Mouse (Mus musculus) limb, embryonic 10.5 days (tissue): Measurements from ENCODE around the gene Samd10. TPM values are rescaled to one million over a fixed set of nuclear protein-coding genes. Genes with fewer than 3 reads are reported as not detected.

Experiments
- DNase-seq: peaks from one replicate; pipeline ENCODE4 v3.0.0-alpha.2; 2017; ENCODE audit warnings: low spot score
- H3K27ac ChIP-seq: fragments of 300-500 bp; sonication (generic); 2 replicates; pipeline ENCODE4 v1.5.1; 2016; ENCODE audit warnings: mild to moderate bottlenecking
- H3K27me3 ChIP-seq: fragments of 300-500 bp; sonication (generic); 2 replicates; pipeline ENCODE4 v1.6.1; 2016; ENCODE audit warnings: low read depth, mild to moderate bottlenecking; ENCODE audit not compliant: poor library complexity, severe bottlenecking
- H3K36me3 ChIP-seq: fragments of 300-500 bp; sonication (generic); 2 replicates; pipeline ENCODE4 v1.6.1; 2016; ENCODE audit warnings: mild to moderate bottlenecking, moderate library complexity
- H3K4me1 ChIP-seq: fragments of 300-500 bp; sonication (generic); 2 replicates; pipeline ENCODE4 v1.6.1; 2016
- H3K4me3 ChIP-seq: fragments of 300-500 bp; sonication (generic); 2 replicates; pipeline ENCODE4 v1.5.1; 2016; ENCODE audit warnings: mild to moderate bottlenecking, moderate library complexity
- H3K9me3 ChIP-seq: fragments of 300-500 bp; sonication (generic); replicated peaks from 2 replicates; pipeline ENCODE4 v1.6.1; 2016; ENCODE audit warnings: mild to moderate bottlenecking
- WGBS: fragments of 180-500 bp; shearing (Covaris S2); methylation state at CpG from one replicate; pipeline ENCODE4 v1.1.7; 2016; 5-methylcytosine and 5-hydroxymethylcytosine counted together
- polyA plus RNA-seq: library from polyadenylated mRNA; unstranded; fragments of >200 nt; fragmentation: Nextera tagmentation; extraction: Ambion mirVana; gene quantifications from 2 replicates; pipeline ENCODE4 v1.2.1, GENCODE M21; 2016

Gene Samd10
- polyA plus RNA-seq: 12.0 and 17.2 TPM in 2 replicates

DNA sequence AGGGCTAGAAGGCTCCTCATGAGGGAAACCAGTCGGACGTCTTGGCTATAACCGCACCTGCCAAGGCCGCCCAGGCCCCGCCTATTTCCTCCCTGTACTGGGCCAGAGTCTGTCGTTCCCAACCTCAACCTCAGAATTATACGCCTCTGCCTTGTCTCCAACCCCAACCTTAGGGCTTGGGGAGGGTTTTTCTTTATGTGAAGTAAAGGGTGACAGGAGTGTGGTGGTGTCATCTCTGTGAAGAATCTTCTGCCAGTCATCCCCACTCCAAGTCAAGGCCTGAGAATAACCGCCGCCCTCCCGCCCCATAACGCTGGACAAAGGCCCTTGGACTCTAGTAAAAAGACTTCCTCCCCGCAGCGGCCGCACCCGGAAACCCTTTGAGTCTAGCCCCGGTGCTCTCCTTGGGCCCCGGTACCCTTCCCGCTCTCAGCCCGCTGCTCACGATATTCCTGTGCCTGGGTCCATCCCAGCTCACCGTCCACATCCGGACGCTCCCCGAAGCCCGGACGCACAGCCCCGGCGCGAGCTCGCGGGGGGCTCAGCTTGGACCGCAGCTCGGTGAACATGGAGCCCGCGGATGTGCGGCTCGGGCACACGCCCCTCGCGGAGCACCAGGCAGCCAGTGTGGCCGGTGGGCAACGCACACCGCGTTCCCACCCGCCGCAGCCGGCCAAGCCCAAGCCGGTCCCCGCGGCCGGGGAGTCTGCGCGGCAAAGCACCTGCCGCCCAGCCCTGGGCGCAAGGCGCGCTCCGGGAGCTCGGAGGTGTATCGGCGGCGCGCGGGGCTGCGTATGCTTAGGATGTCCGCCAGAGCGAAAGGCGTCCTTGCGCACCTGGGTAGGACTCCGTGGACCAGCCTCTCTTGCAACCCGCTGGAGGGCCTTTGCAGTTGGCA, at the start of gene Samd10:
Gene Samd10, minus strand, starts transcription at position 759 of the 898 bp plus-strand sequence.
- H3K27me3 ChIP-seq: peaks cover 42% of the 10 kb centered on the region
- H3K36me3 ChIP-seq: no peaks in the 10 kb centered on the region
- H3K9me3 ChIP-seq: no peaks in the 10 kb centered on the region
- peaks cover 29% of the 10 kb centered on the region for H3K4me1 ChIP-seq
- WGBS: 3% methylated on average over 71 of the region's 71 CpGs
- peak within 1 kb of the TSS; percentile 96 for H3K4me3 ChIP-seq
- DNase-seq: peak; percentile 77
- H3K27ac ChIP-seq: peak within 1 kb of the TSS; percentile 82

DNA sequence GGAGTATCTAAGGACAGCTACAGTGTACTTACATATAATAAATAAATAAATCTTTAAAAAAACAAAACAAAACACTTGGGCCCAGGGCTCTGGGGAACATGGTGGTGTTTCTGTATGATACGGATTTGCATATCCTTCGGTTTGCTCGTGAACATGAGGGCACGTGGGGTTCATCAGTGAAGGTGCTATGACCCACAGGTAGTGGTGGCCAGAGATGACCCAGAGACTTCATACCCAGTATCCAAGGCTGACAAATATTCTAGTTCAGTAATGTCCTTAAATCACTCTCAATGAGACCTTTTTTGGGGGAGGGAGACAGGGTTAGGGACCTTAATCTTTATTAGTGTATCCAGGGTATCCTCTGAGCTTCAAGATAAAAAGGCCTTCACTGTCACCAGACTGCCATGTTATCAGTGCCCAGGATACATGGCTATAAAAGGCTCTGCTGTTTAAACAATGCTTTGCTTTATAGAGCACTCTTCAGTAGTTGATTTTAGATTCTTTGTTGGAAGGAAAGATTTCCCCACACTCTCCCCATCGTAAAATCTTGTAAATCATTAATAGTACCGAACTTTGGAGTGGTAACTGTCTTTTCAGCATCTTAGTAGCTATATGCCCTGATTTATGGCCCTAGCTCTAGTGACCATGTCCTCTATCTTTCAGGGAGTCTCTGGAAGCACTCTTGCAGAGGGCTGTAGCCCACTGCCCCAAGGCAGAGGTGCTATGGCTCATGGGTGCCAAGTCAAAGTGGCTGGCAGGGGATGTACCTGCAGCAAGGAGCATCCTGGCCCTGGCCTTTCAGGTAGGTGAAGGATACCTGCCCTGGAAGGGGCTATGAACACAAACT, 47.8 kb upstream of the Samd10 start:
- Histone ChIP-seq H3K4me1 (peaks cover 13% of the 10 kb centered on the region), H3K4me3 (no peak overlapping the region), H3K27ac (no peak overlapping the region), H3K27me3 (no peaks in the 10 kb centered on the region), H3K9me3 (no peaks in the 10 kb centered on the region), H3K36me3 (peaks cover 95% of the 10 kb centered on the region)
- no peak for DNase-seq
- WGBS: 87% methylated on average over 6 of the region's 6 CpGs

DNA sequence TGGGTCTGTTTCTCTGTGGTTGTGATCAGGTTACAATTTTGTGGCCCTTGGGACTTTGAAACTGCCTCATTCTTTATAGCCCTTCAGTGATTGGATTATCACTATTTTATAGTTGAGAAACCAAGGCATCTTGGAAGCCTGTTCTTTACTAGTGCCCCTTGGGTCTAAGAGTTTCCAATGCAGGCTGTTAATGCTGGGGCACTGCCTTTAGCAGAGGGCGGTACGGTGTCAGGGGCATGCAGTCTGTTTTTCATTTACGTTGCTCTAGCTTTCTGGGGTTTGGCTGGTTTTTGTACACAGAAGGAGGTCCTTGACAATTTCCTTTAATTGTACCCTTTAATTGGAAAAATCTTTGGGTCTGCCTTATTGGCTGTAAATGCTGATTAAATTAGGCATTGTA, 46.7 kb upstream of the Samd10 start:
- 54% methylated on average over 3 of the region's 3 CpGs for WGBS
- no peak overlapping the region for H3K4me3 ChIP-seq
- H3K4me1 ChIP-seq: peaks cover 13% of the 10 kb centered on the region
- H3K27ac ChIP-seq: peak overlapping the region; percentile 71
- H3K9me3 ChIP-seq: no peaks in the 10 kb centered on the region
- DNase-seq: no peak
- H3K36me3 ChIP-seq: peaks cover 96% of the 10 kb centered on the region
- H3K27me3 ChIP-seq: no peaks in the 10 kb centered on the region

DNA sequence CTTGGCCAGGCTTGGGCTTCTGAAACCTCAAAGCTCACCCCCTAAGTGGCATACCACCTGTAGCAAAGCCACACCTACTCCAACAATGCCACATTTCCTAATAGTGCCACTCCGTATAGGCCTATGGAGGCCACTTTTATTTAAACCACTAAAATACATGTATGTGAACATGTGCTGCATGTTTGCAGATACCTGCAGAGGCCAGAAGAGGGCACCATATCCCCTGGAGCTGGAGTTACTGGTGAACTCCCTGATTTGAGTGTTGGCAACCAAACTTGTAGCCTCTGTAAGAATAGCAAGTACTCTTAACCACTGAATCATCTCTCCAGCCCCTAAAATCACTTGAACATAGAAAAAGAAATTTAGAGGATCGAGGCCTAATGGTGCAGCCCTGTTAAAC, 45.3 kb upstream of the Samd10 start:
- Histone ChIP-seq H3K4me1 (peaks cover 13% of the 10 kb centered on the region), H3K36me3 (peaks cover 96% of the 10 kb centered on the region), H3K27me3 (no peaks in the 10 kb centered on the region), H3K4me3 (no peak overlapping the region), H3K27ac (peak overlapping the region; percentile 71; the same call in 1 of the 2 replicates), H3K9me3 (no peaks in the 10 kb centered on the region)
- 92% methylated on average over 2 of the region's 2 CpGs for WGBS
- DNase-seq: peak; percentile 52

DNA sequence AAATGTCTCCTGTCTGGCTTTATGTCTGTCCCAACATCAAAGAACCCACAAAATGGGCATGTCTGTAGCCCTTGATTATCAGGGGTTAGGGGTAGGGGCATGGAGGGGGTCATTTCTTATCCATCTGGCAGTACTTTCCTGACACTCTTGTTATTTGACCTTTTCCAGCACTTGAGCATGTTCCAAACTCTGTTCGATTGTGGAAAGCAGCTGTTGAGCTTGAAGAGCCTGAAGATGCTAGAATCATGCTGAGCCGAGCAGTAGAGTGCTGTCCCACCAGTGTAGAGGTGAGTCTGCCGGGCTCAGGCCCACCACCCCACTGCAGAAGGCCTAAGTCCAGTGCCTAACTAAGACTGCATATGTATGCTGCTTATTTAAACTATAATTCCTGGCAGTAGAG, 36.9 kb upstream of the Samd10 start:
- peaks cover 93% of the 10 kb centered on the region for H3K36me3 ChIP-seq
- DNase-seq: no peak
- no peaks in the 10 kb centered on the region for H3K4me1 ChIP-seq
- no peak overlapping the region for H3K4me3 ChIP-seq
- H3K27me3 ChIP-seq: no peaks in the 10 kb centered on the region
- H3K9me3 ChIP-seq: no peaks in the 10 kb centered on the region
- WGBS: 92% methylated on average over 3 of the region's 3 CpGs
- no peak overlapping the region for H3K27ac ChIP-seq

DNA sequence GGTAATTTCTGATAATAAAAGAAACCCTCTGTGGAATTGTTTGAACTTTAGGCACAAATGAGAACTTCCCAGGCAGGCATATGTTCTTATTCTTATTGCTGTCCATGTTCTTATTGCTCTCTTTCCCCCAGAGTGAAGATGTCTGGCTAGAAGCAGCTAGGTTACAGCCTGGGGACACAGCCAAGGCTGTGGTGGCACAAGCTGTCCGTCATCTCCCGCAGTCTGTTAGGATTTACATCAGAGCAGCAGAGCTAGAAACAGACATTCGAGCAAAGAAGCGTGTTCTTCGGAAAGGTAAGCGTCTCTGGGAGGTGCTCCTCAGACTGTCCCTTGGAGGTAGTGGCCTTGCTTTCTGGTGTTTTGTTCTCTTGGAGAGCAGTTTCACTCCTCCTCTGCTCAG, 33.6 kb upstream of the Samd10 start:
- Histone ChIP-seq H3K4me3 (no peak overlapping the region), H3K27me3 (no peaks in the 10 kb centered on the region), H3K27ac (no peak overlapping the region), H3K9me3 (no peaks in the 10 kb centered on the region), H3K36me3 (peaks cover 89% of the 10 kb centered on the region), H3K4me1 (no peaks in the 10 kb centered on the region)
- 96% methylated on average over 6 of the region's 6 CpGs for WGBS
- DNase-seq: no peak

DNA sequence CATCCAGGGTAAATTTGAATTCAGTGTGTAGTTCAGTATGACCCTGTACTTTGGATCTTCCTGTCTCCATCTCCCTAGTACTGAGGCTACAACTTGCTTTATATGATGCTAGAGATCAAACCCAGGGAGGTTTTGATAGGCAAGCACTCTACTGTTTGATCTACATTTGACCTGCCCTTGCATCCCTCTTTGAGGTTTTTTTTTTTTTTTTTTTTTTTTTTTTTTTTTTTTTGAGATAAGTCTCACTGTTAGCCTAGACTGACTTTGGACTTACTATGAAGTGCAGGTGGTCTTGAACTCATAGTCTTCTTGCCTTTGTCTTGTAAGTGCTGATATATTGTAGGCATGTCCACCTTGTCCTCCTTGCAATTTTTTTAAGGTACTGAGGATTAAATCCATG, 29.5 kb upstream of the Samd10 start:
- Histone ChIP-seq H3K4me1 (no peaks in the 10 kb centered on the region), H3K27ac (no peak overlapping the region), H3K4me3 (no peak overlapping the region), H3K9me3 (no peaks in the 10 kb centered on the region), H3K36me3 (peaks cover 81% of the 10 kb centered on the region), H3K27me3 (no peaks in the 10 kb centered on the region)
- DNase-seq: no peak

DNA sequence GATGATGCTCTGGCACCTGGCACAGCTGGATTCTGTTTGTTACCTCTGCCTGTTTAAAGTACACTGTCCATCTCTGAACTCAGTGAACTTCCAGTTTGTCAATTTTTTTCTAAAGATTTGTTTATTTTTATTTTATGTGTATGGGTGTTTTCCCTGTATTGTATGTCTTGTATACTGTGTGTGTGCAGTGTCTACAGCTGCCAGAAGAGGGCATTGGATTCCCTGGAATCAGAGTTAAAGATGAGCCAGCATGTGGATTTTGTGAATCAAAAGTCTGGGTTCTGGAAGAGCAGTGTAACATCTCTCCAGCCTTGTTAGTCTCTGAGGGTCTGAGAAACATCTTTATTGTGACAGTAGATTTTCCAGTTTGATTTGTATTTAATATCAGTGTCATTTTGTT, 24.4 kb upstream of the Samd10 start:
- no peak for DNase-seq
- no peak overlapping the region for H3K27ac ChIP-seq
- no peak overlapping the region for H3K4me3 ChIP-seq
- no peaks in the 10 kb centered on the region for H3K27me3 ChIP-seq
- H3K9me3 ChIP-seq: no peaks in the 10 kb centered on the region
- H3K4me1 ChIP-seq: no peaks in the 10 kb centered on the region
- H3K36me3 ChIP-seq: peaks cover 84% of the 10 kb centered on the region

DNA sequence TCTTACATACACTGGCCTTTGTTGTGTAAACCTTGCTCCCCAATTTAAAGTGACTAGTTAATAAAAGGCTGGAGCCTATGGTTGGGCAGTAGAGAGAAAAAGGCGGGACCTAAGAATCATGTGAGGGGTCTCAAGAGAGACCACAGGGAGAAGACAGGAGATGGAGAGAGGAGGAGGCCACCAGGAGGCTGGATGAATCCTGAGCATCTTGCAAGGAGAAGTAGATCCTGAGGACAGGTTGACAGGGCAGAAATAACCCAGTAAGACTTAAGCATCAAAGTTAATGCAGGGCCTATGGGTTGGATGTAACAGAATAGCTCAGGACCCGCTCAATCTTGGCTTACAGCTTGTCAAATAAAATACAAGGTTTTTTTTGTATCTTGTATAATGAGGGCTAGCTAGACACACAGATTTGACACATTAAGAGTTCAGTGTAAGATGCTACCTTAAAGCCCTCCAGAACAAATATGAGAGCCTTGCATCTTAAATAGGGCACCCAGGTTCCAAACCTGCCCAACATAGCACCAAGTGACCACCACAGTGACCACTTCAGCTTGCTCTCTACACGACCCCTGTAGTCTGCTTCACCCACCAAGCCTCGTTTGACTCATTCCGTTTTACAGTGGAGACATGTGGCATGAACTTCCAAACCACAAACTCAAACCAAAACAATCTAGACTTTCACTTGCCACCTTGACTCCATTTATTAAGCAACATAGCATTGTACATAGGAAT, 19.9 kb upstream of the Samd10 start:
- H3K4me1 ChIP-seq: no peaks in the 10 kb centered on the region
- peaks cover 76% of the 10 kb centered on the region for H3K36me3 ChIP-seq
- 87% methylated on average over 5 of the region's 5 CpGs for WGBS
- H3K27ac ChIP-seq: no peak overlapping the region
- no peak overlapping the region for H3K4me3 ChIP-seq
- H3K9me3 ChIP-seq: no peaks in the 10 kb centered on the region
- DNase-seq: no peak
- no peaks in the 10 kb centered on the region for H3K27me3 ChIP-seq

DNA sequence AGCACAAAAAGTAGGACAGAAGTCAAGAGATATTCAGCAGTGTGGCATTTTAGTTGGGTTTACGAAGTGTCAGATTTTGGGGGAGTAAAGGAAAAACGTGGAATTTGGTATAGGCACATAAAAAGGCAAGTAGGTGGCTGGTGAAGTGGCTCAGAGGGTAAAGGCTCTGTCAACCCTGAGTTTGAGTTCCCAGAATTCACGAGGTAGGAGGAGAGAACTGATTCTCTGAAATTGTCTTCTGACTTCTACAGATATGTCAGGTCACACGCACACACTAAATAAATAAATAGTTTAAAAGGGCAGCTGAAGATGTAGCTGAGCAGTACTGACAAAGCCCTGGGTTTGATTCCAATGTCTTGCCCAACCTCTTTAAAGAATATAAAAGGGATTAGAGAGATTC, 3.4 kb upstream of the Samd10 start:
- Histone ChIP-seq H3K27me3 (peaks cover 28% of the 10 kb centered on the region), H3K9me3 (no peaks in the 10 kb centered on the region), H3K4me3 (peak overlapping the region; percentile 96; the same call in 1 of the 2 replicates), H3K36me3 (peaks cover 7% of the 10 kb centered on the region; the same call in 1 of the 2 replicates), H3K27ac (no peak overlapping the region), H3K4me1 (peaks cover 29% of the 10 kb centered on the region)
- WGBS: 86% methylated on average over 4 of the region's 4 CpGs
- DNase-seq: no peak

DNA sequence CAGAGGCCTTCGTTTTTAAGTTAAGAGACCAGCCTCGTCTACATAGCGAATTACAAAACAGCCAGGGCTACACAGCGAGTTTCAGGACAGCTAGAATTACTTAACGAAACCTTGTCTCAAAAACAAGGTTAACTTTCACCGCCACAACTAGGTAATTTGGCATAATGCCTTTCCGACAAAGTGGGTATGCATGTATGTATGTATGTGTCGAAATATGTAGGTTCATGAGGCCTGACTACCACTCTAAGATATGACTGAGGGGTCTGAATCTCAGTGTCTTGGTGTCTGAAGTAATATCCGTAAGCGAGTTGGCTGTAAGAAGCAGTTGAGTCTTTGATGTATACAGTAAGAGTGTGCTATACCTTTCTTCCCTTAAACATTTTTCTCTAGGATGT, 2.7 kb upstream of the Samd10 start:
- Histone ChIP-seq H3K4me3 (peak overlapping the region; percentile 96), H3K4me1 (peaks cover 29% of the 10 kb centered on the region), H3K36me3 (peaks cover 6% of the 10 kb centered on the region; the same call in 1 of the 2 replicates), H3K27me3 (peaks cover 34% of the 10 kb centered on the region), H3K9me3 (no peaks in the 10 kb centered on the region), H3K27ac (peak overlapping the region; percentile 92)
- 31% methylated on average over 10 of the region's 10 CpGs for WGBS
- DNase-seq: no peak

DNA sequence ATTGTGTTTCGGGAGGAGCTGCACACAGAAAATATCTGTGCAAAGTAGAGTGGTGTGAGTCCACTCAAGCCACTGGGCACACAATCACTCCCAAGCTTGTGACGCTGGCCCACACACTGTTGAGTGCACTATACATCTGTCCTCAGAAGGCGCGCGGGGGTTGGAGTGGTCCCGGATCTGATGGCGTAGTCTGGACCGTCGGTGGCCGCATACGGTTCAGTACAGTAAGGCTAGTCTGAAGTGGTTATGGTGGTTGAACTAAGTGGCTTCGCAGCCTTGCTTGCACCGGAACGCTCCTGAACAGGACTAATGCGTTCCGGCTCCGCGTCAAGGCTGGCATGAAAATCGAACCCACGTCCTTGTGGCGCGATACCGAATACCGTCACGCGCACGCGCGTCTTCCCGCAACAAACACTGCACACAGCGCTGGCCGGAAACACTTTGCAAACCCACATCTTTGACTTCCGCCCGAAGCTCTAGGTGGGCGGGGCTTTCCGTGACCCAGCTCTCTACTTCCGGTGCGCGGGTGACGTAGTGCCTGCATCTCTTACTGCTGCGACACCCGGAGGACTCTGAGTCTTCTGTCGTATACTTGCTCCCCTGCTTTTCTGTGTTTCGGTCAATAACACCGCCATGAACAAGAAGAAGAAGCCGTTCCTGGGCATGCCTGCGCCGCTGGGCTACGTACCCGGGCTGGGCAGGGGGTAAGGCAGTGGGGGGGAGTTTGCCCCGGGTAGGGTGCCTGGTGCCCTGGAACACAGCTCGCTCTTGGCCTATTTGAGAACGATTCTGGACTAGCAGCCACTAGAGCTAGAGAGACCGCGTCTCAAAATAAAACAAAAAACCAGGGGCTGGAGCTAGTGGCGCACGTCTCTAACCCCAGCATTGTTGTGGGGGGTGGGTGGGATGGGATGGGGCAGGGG, 2.1 kb upstream of the Samd10 start:
- 2% methylated on average over 57 of the region's 57 CpGs for WGBS
- H3K9me3 ChIP-seq: no peaks in the 10 kb centered on the region
- peak; percentile 98 for DNase-seq
- H3K36me3 ChIP-seq: peaks cover 6% of the 10 kb centered on the region; the same call in 1 of the 2 replicates
- H3K27me3 ChIP-seq: peaks cover 41% of the 10 kb centered on the region
- peaks cover 29% of the 10 kb centered on the region for H3K4me1 ChIP-seq
- peak overlapping the region; percentile 92 for H3K27ac ChIP-seq
- H3K4me3 ChIP-seq: peak overlapping the region; percentile 96
